Mouse (Mus musculus) embryonic facial prominence, embryonic 11.5 days (tissue): ENCODE measurements at regions not wholly inside any gene's neighbourhood (a gene's known extent, or its start where the extent isn't known, plus 50 kb on each side); places are given as distances from the start of the nearest gene placed in this dataset.
A peak's percentile ranks its signal among the peaks of the same experiment; 100 is the strongest.

Experiments
- ATAC-seq: fragments of 200-750 bp; cut with Nextera tagmentation; replicated peaks from 2 replicates; pipeline ENCODE4 v1.8.0; 2017; ENCODE audit warnings: low read depth; ENCODE audit not compliant: insufficient number of reproducible peaks, low FRiP score, low TSS enrichment
- DNase-seq: peaks from one replicate; pipeline ENCODE4 v3.0.0-alpha.2; 2015; ENCODE audit warnings: low spot score
- H3K27ac ChIP-seq: fragments of 300-500 bp; sonication (generic); replicated peaks from 2 replicates; pipeline ENCODE4 v1.5.1; 2014; ENCODE audit warnings: mild to moderate bottlenecking, low read depth, low read length, control low read depth
- H3K27me3 ChIP-seq: fragments of 300-500 bp; sonication (generic); 2 replicates; pipeline ENCODE4 v1.6.1; 2014; ENCODE audit warnings: mild to moderate bottlenecking, low read length, moderate library complexity, mixed read lengths; ENCODE audit not compliant: control insufficient read depth, insufficient read depth
- H3K36me3 ChIP-seq: fragments of 300-500 bp; sonication (generic); replicated peaks from 2 replicates; pipeline ENCODE4 v1.6.1; 2014; ENCODE audit warnings: low read depth, mild to moderate bottlenecking, low read length, moderate library complexity, mixed read lengths; ENCODE audit not compliant: control insufficient read depth, insufficient read depth
- H3K4me1 ChIP-seq: fragments of 300-500 bp; sonication (generic); 2 replicates; pipeline ENCODE4 v1.6.1; 2014; ENCODE audit warnings: low read length, mixed read lengths; ENCODE audit not compliant: control insufficient read depth, insufficient read depth
- H3K4me2 ChIP-seq: fragments of 300-500 bp; sonication (generic); 2 replicates; pipeline ENCODE4 v1.6.1; 2014; ENCODE audit warnings: low read depth, mild to moderate bottlenecking, control low read depth, low read length, moderate library complexity
- H3K4me3 ChIP-seq: fragments of 300-500 bp; sonication (generic); 2 replicates; pipeline ENCODE4 v1.5.1; 2014; ENCODE audit warnings: low read depth, low read length, control low read depth
- H3K9ac ChIP-seq: fragments of 300-500 bp; sonication (generic); replicated peaks from 2 replicates; pipeline ENCODE4 v1.6.1; 2014; ENCODE audit warnings: mild to moderate bottlenecking, control low read depth, low read length
- H3K9me3 ChIP-seq: fragments of 300-500 bp; sonication (generic); replicated peaks from 2 replicates; pipeline ENCODE4 v1.6.1; 2016; ENCODE audit warnings: mild to moderate bottlenecking, low read length, inconsistent platforms, mixed read lengths; ENCODE audit not compliant: control insufficient read depth
- WGBS: fragments of 180-500 bp; shearing (Covaris S2); extraction: QIAGEN DNeasy Blood & Tissue Kit; methylation state at CpG from one replicate; pipeline ENCODE4 v1.1.7; 2014; 5-methylcytosine and 5-hydroxymethylcytosine counted together

- Histone ChIP-seq H3K9ac (no peak overlapping the region), H3K4me1 (no peaks in the 10 kb centered on the region), H3K27ac (no peak overlapping the region), H3K27me3 (no peaks in the 10 kb centered on the region), H3K9me3 (no peaks in the 10 kb centered on the region), H3K36me3 (no peaks in the 10 kb centered on the region), H3K4me2 (no peak overlapping the region), H3K4me3 (no peak overlapping the region)
- no peak for DNase-seq
- WGBS: 65% methylated on average over 5 of the region's 5 CpGs
- ATAC-seq: no peak
Measured at GRCm38 (mm10) chr1:72070489-72070888, 141.6 kb downstream of the Mreg start.

DNA sequence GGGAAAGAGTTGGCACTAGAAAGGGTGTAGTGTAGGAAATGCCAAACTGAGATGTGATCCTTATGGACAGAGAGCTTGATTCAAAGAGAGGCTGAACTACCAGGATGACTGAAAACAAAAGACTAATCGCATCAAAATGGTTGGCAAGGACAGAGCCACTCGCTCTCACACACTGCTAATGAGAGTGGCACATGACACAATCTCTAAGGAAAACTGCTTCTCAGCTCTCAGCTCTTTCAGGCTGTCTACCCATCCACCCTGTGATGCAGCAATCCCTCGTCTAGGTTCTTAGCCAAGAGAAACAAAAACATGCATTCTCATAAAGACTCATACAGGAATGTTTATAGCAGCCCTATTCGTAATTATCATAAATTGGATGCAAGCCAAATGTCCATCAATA, 143.1 kb downstream of the Mreg start:
- WGBS: 82% methylated on average over 4 of the region's 4 CpGs
- ATAC-seq: no peak

GRCm38 (mm10) chr1:72065090-72065489, 147.0 kb downstream of the Mreg start:
- Histone ChIP-seq H3K27me3 (no peaks in the 10 kb centered on the region), H3K4me1 (no peaks in the 10 kb centered on the region), H3K36me3 (no peaks in the 10 kb centered on the region), H3K9ac (no peak overlapping the region), H3K27ac (no peak overlapping the region), H3K9me3 (no peaks in the 10 kb centered on the region), H3K4me3 (no peak overlapping the region), H3K4me2 (no peak overlapping the region)
- DNase-seq: no peak
- ATAC-seq: no peak
- 78% methylated on average over 13 of the region's 13 CpGs for WGBS

More for the DNA sequence above, 143.1 kb downstream of the Mreg start:
- Histone ChIP-seq H3K4me3 (no peak overlapping the region), H3K27ac (no peak overlapping the region), H3K9me3 (no peaks in the 10 kb centered on the region), H3K36me3 (no peaks in the 10 kb centered on the region), H3K4me2 (no peak overlapping the region), H3K9ac (no peak overlapping the region), H3K4me1 (no peaks in the 10 kb centered on the region), H3K27me3 (no peaks in the 10 kb centered on the region)
- no peak for DNase-seq

GRCm38 (mm10) chr1:72060393-72060792, 151.7 kb downstream of the Mreg start:
- Histone ChIP-seq H3K4me1 (no peaks in the 10 kb centered on the region), H3K27ac (peak overlapping the region; percentile 65), H3K36me3 (no peaks in the 10 kb centered on the region), H3K9ac (no peak overlapping the region), H3K9me3 (no peaks in the 10 kb centered on the region), H3K4me3 (no peak overlapping the region), H3K4me2 (no peak overlapping the region), H3K27me3 (no peaks in the 10 kb centered on the region)
- WGBS: 16% methylated on average over 5 of the region's 5 CpGs
- DNase-seq: peak; percentile 67
- no peak for ATAC-seq

GRCm38 (mm10) chr1:72058045-72058703, 153.9 kb downstream of the Mreg start:
- Histone ChIP-seq H3K9ac (no peak overlapping the region), H3K27me3 (no peaks in the 10 kb centered on the region), H3K4me2 (no peak overlapping the region), H3K9me3 (no peaks in the 10 kb centered on the region), H3K4me3 (no peak overlapping the region), H3K36me3 (no peaks in the 10 kb centered on the region), H3K27ac (no peak overlapping the region), H3K4me1 (no peaks in the 10 kb centered on the region)
- 75% methylated on average over 7 of the region's 7 CpGs for WGBS
- ATAC-seq: no peak
- no peak for DNase-seq

- Histone ChIP-seq H3K4me1 (no peaks in the 10 kb centered on the region), H3K4me3 (no peak overlapping the region), H3K9me3 (no peaks in the 10 kb centered on the region), H3K36me3 (no peaks in the 10 kb centered on the region), H3K9ac (no peak overlapping the region), H3K27me3 (no peaks in the 10 kb centered on the region), H3K4me2 (no peak overlapping the region), H3K27ac (no peak overlapping the region)
- ATAC-seq: no peak
- WGBS: 86% methylated on average over 1 of the region's 1 CpGs
- no peak for DNase-seq
Measured at GRCm38 (mm10) chr1:72054541-72054940, 157.6 kb downstream of the Mreg start.

- Histone ChIP-seq H3K4me1 (no peaks in the 10 kb centered on the region), H3K27me3 (no peaks in the 10 kb centered on the region), H3K4me3 (no peak overlapping the region), H3K4me2 (no peak overlapping the region), H3K27ac (no peak overlapping the region), H3K9me3 (no peaks in the 10 kb centered on the region), H3K36me3 (no peaks in the 10 kb centered on the region), H3K9ac (no peak overlapping the region)
- ATAC-seq (no peak), DNase-seq (no peak)
- WGBS: 86% methylated on average over 3 of the region's 3 CpGs
Measured at GRCm38 (mm10) chr1:72050858-72051257, 161.2 kb downstream of the Mreg start.

GRCm38 (mm10) chr1:72046072-72046471, 166.0 kb downstream of the Mreg start:
- WGBS: 73% methylated on average over 2 of the region's 2 CpGs

More at GRCm38 (mm10) chr1:72046072-72046471, 166.0 kb downstream of the Mreg start:
- no peaks in the 10 kb centered on the region for H3K9me3 ChIP-seq
- ATAC-seq (no peak), DNase-seq (no peak)
- H3K4me3 ChIP-seq: no peak overlapping the region
- no peaks in the 10 kb centered on the region for H3K36me3 ChIP-seq
- H3K4me2 ChIP-seq: no peak overlapping the region
- no peaks in the 10 kb centered on the region for H3K4me1 ChIP-seq
- no peak overlapping the region for H3K9ac ChIP-seq
- no peak overlapping the region for H3K27ac ChIP-seq
- no peaks in the 10 kb centered on the region for H3K27me3 ChIP-seq
